Mouse (Mus musculus): ENCODE data around the gene Zfp827.

Gene Zfp827

GRCm38 (mm10) chr8:79060013-79060609 lies 31.9 kb downstream of the Zfp827 start:
- in situ Hi-C loops (cut with MboI; ENCODE audit: low sequenced_read_pairs): no loop called here

- in situ Hi-C loops (cut with MboI; ENCODE audit: low sequenced_read_pairs): no loop called here
Measured at GRCm38 (mm10) chr8:79065924-79066323, 37.7 kb downstream of the Zfp827 start.

DNA sequence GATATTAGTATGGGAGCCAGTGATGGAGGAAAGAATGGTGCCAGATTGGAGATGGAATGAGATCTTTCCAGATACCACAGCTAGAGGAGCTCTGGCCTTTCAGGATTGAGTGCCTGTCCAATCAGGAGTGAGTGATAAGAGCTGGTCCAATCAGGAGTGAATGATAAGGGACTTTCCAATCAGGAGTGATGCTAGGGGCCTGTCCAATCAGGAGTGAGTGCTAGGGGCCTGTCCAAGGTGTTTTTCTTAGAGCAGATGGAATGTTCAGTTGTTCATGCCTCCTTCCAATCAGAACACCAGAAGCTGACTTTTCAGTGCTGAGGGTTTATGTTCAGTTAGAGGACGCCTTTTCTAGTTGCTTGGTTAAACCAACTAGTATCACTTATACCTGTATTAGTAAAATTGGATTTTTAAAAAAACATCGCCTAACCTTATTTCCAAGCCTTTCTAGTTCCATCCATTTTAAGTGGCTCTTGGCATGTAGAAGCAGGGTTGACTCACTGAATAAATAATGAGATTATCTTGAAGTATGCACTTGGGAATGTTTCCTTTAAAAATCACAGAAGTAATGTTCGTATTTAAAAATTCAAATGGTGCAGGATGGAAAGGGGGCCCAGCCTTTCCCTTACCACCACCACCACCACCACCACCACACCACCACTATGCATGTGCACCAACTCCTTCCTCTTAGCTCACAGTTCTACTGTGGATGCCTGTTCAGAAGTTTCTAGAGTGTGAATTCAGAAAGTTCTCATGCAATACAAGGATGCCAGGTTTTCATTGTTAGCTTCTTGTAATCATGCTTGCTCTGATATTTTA lies 39.8 kb downstream of the Zfp827 start:
- in situ Hi-C loops (cut with MboI; ENCODE audit: low sequenced_read_pairs): no loop called here

DNA sequence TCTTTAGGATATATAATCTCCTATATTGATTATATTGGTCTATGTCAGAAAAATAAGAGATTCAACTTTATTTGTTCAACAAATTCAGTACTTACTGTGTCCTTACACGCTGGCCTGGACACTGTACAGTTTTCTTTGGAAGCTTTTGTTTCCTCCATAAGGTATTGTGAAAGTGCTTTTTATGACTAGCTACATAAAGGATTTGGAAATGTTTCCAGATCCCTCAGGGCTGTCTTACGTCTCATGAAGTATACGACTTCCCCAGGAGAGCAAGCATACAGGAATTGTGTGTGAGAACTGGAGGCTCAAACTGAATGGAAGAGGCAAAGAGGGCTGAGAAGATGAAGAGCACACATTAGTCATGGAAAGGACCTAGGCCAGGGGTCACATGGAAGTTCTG lies 45.1 kb downstream of the Zfp827 start:
- in situ Hi-C loops (cut with MboI; ENCODE audit: low sequenced_read_pairs): no loop called here

- in situ Hi-C loops (cut with MboI; ENCODE audit: low sequenced_read_pairs): no loop called here
Measured at GRCm38 (mm10) chr8:79074986-79075385, 46.7 kb downstream of the Zfp827 start.

DNA sequence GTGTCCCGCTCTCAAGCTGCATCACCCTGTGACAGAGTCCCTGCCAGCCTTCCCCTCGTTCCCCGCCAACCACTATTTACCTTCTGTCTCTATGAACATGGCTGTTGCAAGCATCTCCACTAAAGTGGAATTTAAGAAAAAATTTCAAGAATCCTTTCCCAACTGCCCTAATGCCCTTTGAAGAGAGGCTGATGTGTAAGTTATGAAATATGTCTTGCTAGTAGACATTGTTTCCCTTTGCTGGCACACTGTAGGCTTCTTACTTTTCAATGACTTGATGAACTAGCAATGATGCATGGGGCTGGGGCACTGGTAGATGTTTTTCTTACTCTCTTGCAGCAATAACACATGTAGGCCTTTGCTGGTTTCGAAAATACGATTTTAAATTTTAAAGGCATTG lies 49.0 kb downstream of the Zfp827 start:
- in situ Hi-C loops (cut with MboI; ENCODE audit: low sequenced_read_pairs): no loop called here

GRCm38 (mm10) chr8:79078556-79079195 lies 50.4 kb downstream of the Zfp827 start:
- in situ Hi-C loops (cut with MboI; ENCODE audit: low sequenced_read_pairs): no loop called here

- in situ Hi-C loops (cut with MboI; ENCODE audit: low sequenced_read_pairs): no loop called here
Measured at GRCm38 (mm10) chr8:79079196-79079561, 50.9 kb downstream of the Zfp827 start.

DNA sequence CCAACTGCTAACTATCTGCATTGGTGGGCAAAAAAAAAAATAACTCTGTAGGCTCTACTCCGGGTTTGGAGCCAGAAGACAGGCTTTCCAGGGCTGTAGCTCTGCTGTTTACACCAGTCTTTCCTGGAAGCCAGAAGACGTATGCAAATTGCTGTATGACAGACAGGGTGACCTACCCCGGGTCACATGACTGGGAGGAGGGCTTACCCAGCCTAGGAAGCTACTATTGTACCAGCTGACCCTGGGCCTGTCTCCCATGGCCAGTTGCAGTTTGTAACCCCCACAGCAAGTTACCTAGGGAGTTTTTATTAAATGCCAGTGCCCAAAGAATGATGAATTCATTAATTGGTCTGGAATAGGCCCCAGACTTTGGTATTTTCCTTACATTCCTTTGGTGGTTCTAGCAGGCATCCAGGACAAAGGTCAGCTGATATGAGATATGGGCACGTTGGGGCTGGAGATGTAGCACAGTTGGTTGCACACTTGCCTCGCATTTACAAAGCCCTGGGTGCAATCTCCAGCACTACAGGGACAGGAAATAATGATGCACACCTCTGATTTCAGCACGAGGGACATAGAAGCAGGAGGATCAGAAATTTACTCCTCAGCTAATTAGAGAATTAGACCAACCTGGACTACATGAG lies 52.0 kb downstream of the Zfp827 start:
- in situ Hi-C loops (cut with MboI; ENCODE audit: low sequenced_read_pairs): no loop called here

GRCm38 (mm10) chr8:79081333-79081732 lies 53.1 kb downstream of the Zfp827 start:
- in situ Hi-C loops (cut with MboI; ENCODE audit: low sequenced_read_pairs): no loop called here

GRCm38 (mm10) chr8:79081955-79082354 lies 53.7 kb downstream of the Zfp827 start:
- in situ Hi-C loops (cut with MboI; ENCODE audit: low sequenced_read_pairs): no loop called here

GRCm38 (mm10) chr8:79083461-79084358 lies 55.5 kb downstream of the Zfp827 start:
- in situ Hi-C loops (cut with MboI; ENCODE audit: low sequenced_read_pairs): no loop called here

DNA sequence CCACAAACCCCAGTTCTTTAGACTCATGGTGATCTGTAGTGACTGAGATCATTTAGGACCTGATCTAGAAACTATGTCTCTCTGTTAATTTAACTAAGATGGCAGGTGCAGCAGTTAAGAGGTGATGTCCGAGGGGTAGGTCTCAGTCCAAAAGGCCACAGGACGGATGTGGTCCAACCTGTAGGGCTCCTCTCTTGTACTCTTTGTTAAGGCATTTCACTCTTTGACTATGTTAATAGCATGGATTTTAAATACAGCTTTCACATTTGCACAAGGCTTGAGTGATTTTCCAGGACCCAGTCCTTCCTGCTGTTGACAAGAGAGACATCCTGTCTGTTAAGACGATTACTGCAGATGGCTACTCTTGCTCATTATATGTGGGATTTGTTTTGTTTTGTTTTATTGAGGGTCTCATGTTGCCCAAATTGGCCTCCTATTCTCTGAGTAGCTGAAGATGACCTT lies 56.2 kb downstream of the Zfp827 start:
- in situ Hi-C loops (cut with MboI; ENCODE audit: low sequenced_read_pairs): no loop called here

DNA sequence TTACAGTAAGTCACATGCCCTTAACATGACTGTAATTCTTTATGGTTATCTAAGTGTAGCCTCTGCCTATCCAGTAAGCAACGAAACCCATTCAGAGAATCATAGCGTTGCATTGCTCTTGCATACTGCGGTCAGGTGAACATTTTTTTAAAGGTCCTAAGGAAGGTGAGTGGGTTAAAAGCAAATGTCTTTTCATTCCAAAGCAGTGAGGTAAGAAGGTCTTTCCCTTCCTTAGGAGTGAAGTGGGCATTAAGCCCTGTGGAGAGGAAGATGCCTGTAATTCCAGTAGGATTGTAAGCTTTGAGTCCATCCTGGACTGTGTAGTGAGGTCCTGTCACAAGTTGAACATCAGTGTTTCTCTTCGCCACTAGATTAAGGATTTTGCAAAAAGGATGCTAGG lies 66.2 kb downstream of the Zfp827 start:
- in situ Hi-C loops (cut with MboI; ENCODE audit: low sequenced_read_pairs): no loop called here

DNA sequence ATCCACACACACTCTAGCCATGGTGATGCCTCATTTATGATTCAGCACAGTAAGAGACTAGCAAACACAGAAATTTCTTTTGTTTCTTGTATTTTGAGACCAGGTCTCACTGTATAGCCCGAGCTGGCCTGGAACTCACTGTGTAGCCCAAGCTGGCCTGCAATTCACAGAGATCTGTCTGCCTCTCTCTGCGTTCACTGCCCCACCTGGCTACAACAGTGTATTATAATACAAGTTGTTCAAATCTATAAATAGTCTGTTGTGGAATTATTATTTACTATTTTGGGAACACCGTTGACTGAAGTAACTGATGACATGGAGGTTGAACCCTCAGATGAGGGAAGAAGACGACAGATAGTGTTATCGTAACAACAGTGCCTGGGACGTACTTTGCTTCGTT lies 66.9 kb downstream of the Zfp827 start:
- in situ Hi-C loops (cut with MboI; ENCODE audit: low sequenced_read_pairs): no loop called here

DNA sequence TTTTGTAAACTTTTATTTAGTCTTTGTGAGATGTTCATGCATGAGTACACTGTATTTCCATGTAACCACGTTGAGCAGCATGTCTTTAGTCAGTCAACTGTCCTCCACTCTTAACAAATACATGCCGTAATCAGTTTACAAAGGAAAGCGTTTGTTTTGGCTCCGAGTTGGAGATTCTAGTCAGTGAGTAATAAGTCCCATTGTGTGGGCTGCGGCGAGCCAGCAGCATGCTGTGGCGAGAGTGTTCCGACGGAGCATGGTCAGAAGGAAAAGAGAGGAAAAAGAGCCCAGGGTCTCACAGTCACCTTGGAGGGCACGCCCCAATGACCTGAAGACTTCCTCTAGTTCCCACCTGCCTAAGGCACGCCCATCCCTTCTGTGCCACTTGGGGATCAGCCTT lies 68.7 kb downstream of the Zfp827 start:
- in situ Hi-C loops (cut with MboI; ENCODE audit: low sequenced_read_pairs): no loop called here

- in situ Hi-C loops (cut with MboI; ENCODE audit: low sequenced_read_pairs): no loop called here
Measured at GRCm38 (mm10) chr8:79102707-79103106, 74.5 kb downstream of the Zfp827 start.

GRCm38 (mm10) chr8:79103185-79103878 lies 75.1 kb downstream of the Zfp827 start:
- in situ Hi-C loops (cut with MboI; ENCODE audit: low sequenced_read_pairs): no loop called here

GRCm38 (mm10) chr8:79103923-79104580 lies 75.8 kb downstream of the Zfp827 start:
- in situ Hi-C loops (cut with MboI; ENCODE audit: low sequenced_read_pairs): no loop called here

Measured in CH12F3 (cell line).